Mouse (Mus musculus) brain, embryonic 14.5 days (tissue): Measurements from ENCODE around the gene Pdzd8.

Experiments used
- CTCF ChIP-seq: fragments of 200-500 bp; IDR thresholded peaks from 2 replicates; pipeline ENCODE4 v1.5.1; 2012; ENCODE audit warnings: inconsistent platforms, mild to moderate bottlenecking, moderate library complexity, borderline replicate concordance; ENCODE audit not compliant: insufficient read depth, insufficient read length; ENCODE audit errors: extremely low read depth
- POLR2A ChIP-seq: fragments of 200-500 bp; IDR thresholded peaks from 2 replicates; pipeline ENCODE4 v1.6.1; 2012; ENCODE audit warnings: mild to moderate bottlenecking, inconsistent platforms, borderline replicate concordance; ENCODE audit not compliant: poor library complexity, insufficient read depth, insufficient read length, severe bottlenecking; ENCODE audit errors: extremely low read depth

DNA sequence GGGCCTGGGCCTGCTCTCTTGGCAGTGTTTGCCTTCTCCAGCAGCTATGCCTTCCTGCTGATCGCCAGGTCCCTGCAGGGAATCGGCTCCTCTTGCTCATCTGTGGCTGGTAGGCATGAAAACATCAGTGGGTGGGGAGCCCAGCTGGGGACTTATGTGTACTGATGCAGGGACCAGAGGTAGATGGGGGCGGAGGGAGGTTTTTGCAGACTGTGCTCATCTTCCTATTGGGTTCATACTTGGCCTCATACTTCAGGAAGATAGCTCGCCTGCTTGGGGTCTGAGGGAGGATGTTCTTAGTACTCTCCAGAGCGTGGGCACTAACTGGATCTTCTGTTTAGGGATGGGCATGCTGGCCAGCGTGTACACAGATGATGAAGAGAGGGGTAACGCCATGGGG, 72.4 kb downstream of the Pdzd8 start:
- no peak for TF ChIP-seq CTCF
- no peak for TF ChIP-seq POLR2A
